Mouse (Mus musculus) forebrain, embryonic 15.5 days (tissue): Measurements from ENCODE around the gene Cdk18. TPM values are rescaled to one million over a fixed set of nuclear protein-coding genes. Genes with fewer than 3 reads are reported as not detected.

Experiments
- ATAC-seq: fragments of 200-750 bp; cut with Nextera tagmentation; replicated peaks from 2 replicates; pipeline ENCODE4 v1.8.0; 2017; ENCODE audit warnings: mild to moderate bottlenecking, moderate TSS enrichment, moderate library complexity
- H3K27ac ChIP-seq: fragments of 300-500 bp; sonication (generic); replicated peaks from 2 replicates; pipeline ENCODE4 v1.5.1; 2015; ENCODE audit warnings: mild to moderate bottlenecking, inconsistent platforms
- H3K27me3 ChIP-seq: fragments of 300-500 bp; sonication (generic); 2 replicates; pipeline ENCODE4 v1.6.1; 2015; ENCODE audit warnings: inconsistent platforms
- H3K36me3 ChIP-seq: fragments of 300-500 bp; sonication (generic); 2 replicates; pipeline ENCODE4 v1.6.1; 2015; ENCODE audit warnings: mild to moderate bottlenecking, inconsistent platforms
- H3K4me1 ChIP-seq: fragments of 300-500 bp; sonication (generic); 2 replicates; pipeline ENCODE4 v1.6.1; 2015; ENCODE audit warnings: inconsistent platforms
- H3K4me2 ChIP-seq: fragments of 300-500 bp; sonication (generic); replicated peaks from 2 replicates; pipeline ENCODE4 v1.6.1; 2015; ENCODE audit warnings: mild to moderate bottlenecking, inconsistent platforms
- H3K4me3 ChIP-seq: fragments of 300-500 bp; sonication (generic); 2 replicates; pipeline ENCODE4 v1.5.1; 2015; ENCODE audit warnings: mild to moderate bottlenecking, inconsistent platforms
- H3K9ac ChIP-seq: fragments of 300-500 bp; sonication (generic); replicated peaks from 2 replicates; pipeline ENCODE4 v1.6.1; 2015; ENCODE audit warnings: mild to moderate bottlenecking, inconsistent platforms
- H3K9me3 ChIP-seq: fragments of 300-500 bp; sonication (generic); 2 replicates; pipeline ENCODE4 v1.6.1; 2016; ENCODE audit warnings: inconsistent platforms
- WGBS: fragments of 180-500 bp; shearing (Covaris S2); methylation state at CpG from one replicate; pipeline ENCODE4 v1.1.7; 2015; ENCODE audit warnings: mixed read lengths; 5-methylcytosine and 5-hydroxymethylcytosine counted together
- polyA plus RNA-seq: library from polyadenylated mRNA; unstranded; fragments of >200 nt; fragmentation: Nextera tagmentation; extraction: Ambion mirVana; gene quantifications from 2 replicates; pipeline ENCODE4 v1.2.1, GENCODE M21; 2015

Gene Cdk18
- polyA plus RNA-seq, 1 experiment from 2014 or later, result 0.18 TPM

GRCm38 (mm10) chr1:132144837-132145236 lies 5.4 kb upstream of the Cdk18 start:
- Histone ChIP-seq H3K4me1 (peaks cover 11% of the 10 kb centered on the region), H3K36me3 (no peaks in the 10 kb centered on the region), H3K9me3 (no peaks in the 10 kb centered on the region), H3K4me2 (no peak overlapping the region), H3K27ac (no peak overlapping the region), H3K4me3 (no peak overlapping the region), H3K9ac (no peak overlapping the region), H3K27me3 (peaks cover 6% of the 10 kb centered on the region; the same call in 1 of the 2 replicates)
- 83% methylated on average over 3 of the region's 3 CpGs for WGBS
- 0 out of 2 replicates have a peak, but pooled peaks have one; percentile 14 for ATAC-seq

- 0% methylated on average over 2 of the region's 2 CpGs for WGBS
- Histone ChIP-seq H3K27ac (0 out of 2 replicates have a peak overlapping the region, but pooled peaks have one; percentile 27), H3K9ac (no peak overlapping the region), H3K9me3 (no peaks in the 10 kb centered on the region), H3K4me2 (no peak overlapping the region), H3K4me1 (peaks cover 17% of the 10 kb centered on the region), H3K4me3 (no peak overlapping the region), H3K36me3 (no peaks in the 10 kb centered on the region), H3K27me3 (peaks cover 12% of the 10 kb centered on the region; the same call in 1 of the 2 replicates)
- ATAC-seq, result peak; percentile 85
Measured at GRCm38 (mm10) chr1:132144223-132144622, 4.7 kb upstream of the Cdk18 start.

- H3K9ac ChIP-seq, result no peak overlapping the region
- peaks cover 22% of the 10 kb centered on the region for H3K4me1 ChIP-seq
- 53% methylated on average over 4 of the region's 4 CpGs for WGBS
- H3K27ac ChIP-seq, result 0 out of 2 replicates have a peak overlapping the region, but pooled peaks have one; percentile 27
- H3K36me3 ChIP-seq, result no peaks in the 10 kb centered on the region
- H3K4me2 ChIP-seq, result no peak overlapping the region
- H3K27me3 ChIP-seq, result peaks cover 15% of the 10 kb centered on the region; the same call in 1 of the 2 replicates
- ATAC-seq, result 0 out of 2 replicates have a peak, but pooled peaks have one; percentile 16
- H3K9me3 ChIP-seq, result no peaks in the 10 kb centered on the region
- no peak overlapping the region for H3K4me3 ChIP-seq
Measured at GRCm38 (mm10) chr1:132143730-132144129, 4.2 kb upstream of the Cdk18 start.

- no peak for ATAC-seq
- H3K4me2 ChIP-seq, result no peak overlapping the region
- WGBS, result 71% methylated on average over 5 of the region's 5 CpGs
Measured at GRCm38 (mm10) chr1:132143079-132143478, 3.6 kb upstream of the Cdk18 start.

GRCm38 (mm10) chr1:132141753-132142152 lies 2.3 kb upstream of the Cdk18 start:
- no peak for ATAC-seq
- H3K27me3 ChIP-seq, result peaks cover 20% of the 10 kb centered on the region; the same call in 1 of the 2 replicates
- no peak overlapping the region for H3K9ac ChIP-seq
- H3K9me3 ChIP-seq, result no peaks in the 10 kb centered on the region
- 83% methylated on average over 13 of the region's 13 CpGs for WGBS
- no peak overlapping the region for H3K4me3 ChIP-seq
- H3K4me1 ChIP-seq, result peaks cover 22% of the 10 kb centered on the region
- no peak overlapping the region for H3K27ac ChIP-seq
- no peaks in the 10 kb centered on the region for H3K36me3 ChIP-seq
- H3K4me2 ChIP-seq, result no peak overlapping the region

More at GRCm38 (mm10) chr1:132143079-132143478, 3.6 kb upstream of the Cdk18 start:
- Histone ChIP-seq H3K4me3 (no peak overlapping the region), H3K27me3 (peaks cover 19% of the 10 kb centered on the region; the same call in 1 of the 2 replicates), H3K27ac (no peak overlapping the region), H3K9ac (no peak overlapping the region), H3K4me1 (peaks cover 22% of the 10 kb centered on the region), H3K36me3 (no peaks in the 10 kb centered on the region), H3K9me3 (no peaks in the 10 kb centered on the region)

- no peak overlapping the region for H3K4me3 ChIP-seq
- H3K36me3 ChIP-seq, result no peaks in the 10 kb centered on the region
- no peak overlapping the region for H3K27ac ChIP-seq
- no peak overlapping the region for H3K9ac ChIP-seq
- H3K4me2 ChIP-seq, result no peak overlapping the region
- no peaks in the 10 kb centered on the region for H3K9me3 ChIP-seq
- H3K4me1 ChIP-seq, result peaks cover 22% of the 10 kb centered on the region
- H3K27me3 ChIP-seq, result peaks cover 20% of the 10 kb centered on the region; the same call in 1 of the 2 replicates
- 59% methylated on average over 2 of the region's 2 CpGs for WGBS
- no peak for ATAC-seq
Measured at GRCm38 (mm10) chr1:132141166-132141565, 1.7 kb upstream of the Cdk18 start.

GRCm38 (mm10) chr1:132140574-132140973 lies 1.1 kb upstream of the Cdk18 start:
- Histone ChIP-seq H3K4me3 (no peak overlapping the region), H3K27ac (no peak overlapping the region), H3K36me3 (no peaks in the 10 kb centered on the region), H3K4me1 (peaks cover 22% of the 10 kb centered on the region), H3K9ac (no peak overlapping the region), H3K4me2 (no peak overlapping the region), H3K9me3 (no peaks in the 10 kb centered on the region), H3K27me3 (peaks cover 20% of the 10 kb centered on the region; the same call in 1 of the 2 replicates)
- ATAC-seq, result no peak
- 82% methylated on average over 4 of the region's 4 CpGs for WGBS

GRCm38 (mm10) chr1:132140171-132140570 lies 687 bp upstream of the Cdk18 start:
- Histone ChIP-seq H3K4me1 (peaks cover 22% of the 10 kb centered on the region), H3K27ac (no peak overlapping the region), H3K4me2 (no peak overlapping the region), H3K9ac (no peak overlapping the region), H3K36me3 (no peaks in the 10 kb centered on the region), H3K4me3 (no peak overlapping the region), H3K27me3 (peaks cover 20% of the 10 kb centered on the region; the same call in 1 of the 2 replicates), H3K9me3 (no peaks in the 10 kb centered on the region)
- no peak for ATAC-seq
- WGBS, result 62% methylated on average over 10 of the region's 10 CpGs

GRCm38 (mm10) chr1:132138576-132139415 lies 688 bp downstream of the Cdk18 start:
- peak overlapping the region; percentile 47 for H3K4me3 ChIP-seq
- peaks cover 16% of the 10 kb centered on the region for H3K4me1 ChIP-seq
- peak overlapping the region; percentile 62 for H3K9ac ChIP-seq
- H3K27me3 ChIP-seq, result peaks cover 20% of the 10 kb centered on the region; the same call in 1 of the 2 replicates
- peak overlapping the region; percentile 98 for H3K4me2 ChIP-seq
- WGBS, result 9% methylated on average over 35 of the region's 35 CpGs
- no peaks in the 10 kb centered on the region for H3K36me3 ChIP-seq
- no peaks in the 10 kb centered on the region for H3K9me3 ChIP-seq
- no peak for ATAC-seq
- H3K27ac ChIP-seq, result no peak overlapping the region

GRCm38 (mm10) chr1:132137935-132138575 lies 1.4 kb downstream of the Cdk18 start:
- 80% methylated on average over 9 of the region's 9 CpGs for WGBS
- Histone ChIP-seq H3K4me2 (no peak overlapping the region), H3K27me3 (peaks cover 20% of the 10 kb centered on the region; the same call in 1 of the 2 replicates), H3K4me1 (peaks cover 12% of the 10 kb centered on the region), H3K36me3 (no peaks in the 10 kb centered on the region), H3K4me3 (no peak overlapping the region), H3K9ac (no peak overlapping the region), H3K9me3 (no peaks in the 10 kb centered on the region), H3K27ac (no peak overlapping the region)
- no peak for ATAC-seq

- WGBS, result 89% methylated on average over 3 of the region's 3 CpGs
- H3K4me2 ChIP-seq, result no peak overlapping the region
- no peak for ATAC-seq
- no peak overlapping the region for H3K9ac ChIP-seq
- H3K27me3 ChIP-seq, result peaks cover 19% of the 10 kb centered on the region; the same call in 1 of the 2 replicates
- H3K4me1 ChIP-seq, result peaks cover 12% of the 10 kb centered on the region
- no peaks in the 10 kb centered on the region for H3K9me3 ChIP-seq
- H3K36me3 ChIP-seq, result no peaks in the 10 kb centered on the region
- no peak overlapping the region for H3K4me3 ChIP-seq
- no peak overlapping the region for H3K27ac ChIP-seq
Measured at GRCm38 (mm10) chr1:132136847-132137246, 2.6 kb downstream of the Cdk18 start.

GRCm38 (mm10) chr1:132135631-132136030 lies 3.9 kb downstream of the Cdk18 start:
- ATAC-seq, result no peak
- H3K27ac ChIP-seq, result no peak overlapping the region
- WGBS, result 87% methylated on average over 7 of the region's 7 CpGs

More at GRCm38 (mm10) chr1:132135631-132136030, 3.9 kb downstream of the Cdk18 start:
- Histone ChIP-seq H3K36me3 (no peaks in the 10 kb centered on the region), H3K4me1 (peaks cover 12% of the 10 kb centered on the region), H3K9ac (no peak overlapping the region), H3K4me3 (no peak overlapping the region), H3K27me3 (peaks cover 16% of the 10 kb centered on the region; the same call in 1 of the 2 replicates), H3K9me3 (no peaks in the 10 kb centered on the region), H3K4me2 (no peak overlapping the region)
